Mouse (Mus musculus): ENCODE measurements at regions not wholly inside any gene's neighbourhood (a gene's known extent, or its start where the extent isn't known, plus 50 kb on each side); places are given as distances from the start of the nearest gene placed in this dataset.

DNA sequence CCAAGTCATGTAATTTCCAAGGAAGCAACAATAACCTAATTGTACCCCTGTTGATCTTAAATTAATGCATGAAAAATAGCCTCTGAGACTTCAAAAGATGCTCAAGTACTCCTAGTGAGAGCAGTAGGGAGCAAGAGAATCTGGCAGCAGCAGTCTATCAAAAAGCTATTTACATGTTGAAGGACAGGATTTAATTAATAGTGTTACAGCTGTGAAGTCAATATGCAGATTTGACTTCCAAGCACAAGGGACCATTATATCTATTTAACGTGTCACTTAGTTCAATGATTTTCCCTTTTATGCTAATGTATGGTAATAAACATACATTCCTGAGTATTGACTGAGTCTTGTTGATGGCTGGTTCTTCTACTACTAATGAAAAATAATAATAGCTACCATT, 590.0 kb downstream of the Prdm13 start:
- DNase-seq (ENCODE audit: low spot score in 2 of 2): no peak
- intact Hi-C loops (cut with DNase I): no loop called here

GRCm38 (mm10) chr4:21070198-21070785, 615.5 kb downstream of the Prdm13 start:
- intact Hi-C loops (cut with DNase I): no loop called here

More at GRCm38 (mm10) chr4:21070198-21070785, 615.5 kb downstream of the Prdm13 start:
- no peak for DNase-seq (ENCODE audit: low spot score in 2 of 2)

Measured in left cerebral cortex, postnatal 14 days (tissue).